Mouse (Mus musculus) intestine, postnatal 0 days (tissue): ENCODE measurements around the gene Cela3a. TPM values are rescaled to one million over a fixed set of nuclear protein-coding genes. Genes with fewer than 3 reads are reported as not detected.

ENCODE experiments used
- ATAC-seq: fragments of 200-750 bp; cut with Nextera tagmentation; 2 replicates; pipeline ENCODE4 v1.8.0; 2017; ENCODE audit warnings: mild to moderate bottlenecking, moderate TSS enrichment, moderate library complexity
- H3K27ac ChIP-seq: fragments of 300-500 bp; sonication (generic); 2 replicates; pipeline ENCODE4 v1.5.1; 2014; ENCODE audit warnings: mild to moderate bottlenecking, low read depth, low read length, moderate library complexity
- H3K27me3 ChIP-seq: fragments of 300-500 bp; sonication (generic); replicated peaks from 2 replicates; pipeline ENCODE4 v1.6.1; 2014; ENCODE audit warnings: low read length, mixed read lengths; ENCODE audit not compliant: control insufficient read depth, insufficient read depth
- H3K36me3 ChIP-seq: fragments of 300-500 bp; sonication (generic); 2 replicates; pipeline ENCODE4 v1.6.1; 2014; ENCODE audit warnings: mild to moderate bottlenecking, moderate library complexity; ENCODE audit not compliant: control insufficient read depth, insufficient read depth
- H3K4me1 ChIP-seq: fragments of 300-500 bp; sonication (generic); replicated peaks from 2 replicates; pipeline ENCODE4 v1.6.1; 2014; ENCODE audit warnings: antibody characterized with exemption, low read length, mixed read lengths; ENCODE audit not compliant: control insufficient read depth, insufficient read depth
- H3K4me2 ChIP-seq: fragments of 300-500 bp; sonication (generic); replicated peaks from 2 replicates; pipeline ENCODE4 v1.6.1; 2014; ENCODE audit warnings: low read depth, mild to moderate bottlenecking, moderate library complexity
- H3K4me3 ChIP-seq: fragments of 300-500 bp; sonication (generic); 2 replicates; pipeline ENCODE4 v1.5.1; 2014; ENCODE audit warnings: low read depth, low read length
- H3K9ac ChIP-seq: fragments of 300-500 bp; sonication (generic); 2 replicates; pipeline ENCODE4 v1.6.1; 2014; ENCODE audit warnings: mild to moderate bottlenecking, low read depth, low read length
- H3K9me3 ChIP-seq: fragments of 300-500 bp; sonication (generic); 2 replicates; pipeline ENCODE4 v1.6.1; 2016; ENCODE audit warnings: mixed run types; ENCODE audit not compliant: control insufficient read depth
- CTCF ChIP-seq: sonication (generic); IDR thresholded peaks from 2 replicates; pipeline ENCODE4 v1.5.1; 2016; ENCODE audit warnings: low read depth, mild to moderate bottlenecking, control low read depth, antibody characterized with exemption, moderate library complexity
- WGBS: fragments of 180-500 bp; shearing (Covaris S2); extraction: QIAGEN DNeasy Blood & Tissue Kit; methylation state at CpG from one replicate; pipeline ENCODE4 v1.1.7; 2014; 5-methylcytosine and 5-hydroxymethylcytosine counted together
- polyA plus RNA-seq: library from polyadenylated mRNA; unstranded; fragments of >200 nt; fragmentation: Nextera tagmentation; extraction: Ambion mirVana; gene quantifications from 2 replicates; pipeline ENCODE4 v1.2.1, GENCODE M21; 2015

The Cela3a gene
- polyA plus RNA-seq, 1 experiment from 2014 or later, result not detected

GRCm38 (mm10) chr4:137387482-137388058, 22.0 kb downstream of the Cela3a start:
- ATAC-seq, result no peak
- WGBS, result under 1% methylated on average over 20 of the region's 20 CpGs

GRCm38 (mm10) chr4:137380702-137381605, 28.6 kb downstream of the Cela3a start:
- H3K4me2 ChIP-seq, result peak overlapping the region; percentile 50
- WGBS, result 24% methylated on average over 15 of the region's 16 CpGs

More at GRCm38 (mm10) chr4:137387482-137388058, 22.0 kb downstream of the Cela3a start:
- H3K27me3 ChIP-seq, result no peaks in the 10 kb centered on the region
- peak overlapping the region; percentile 57 for H3K9ac ChIP-seq
- H3K4me2 ChIP-seq, result peak overlapping the region; percentile 74
- H3K9me3 ChIP-seq, result no peaks in the 10 kb centered on the region
- H3K4me1 ChIP-seq, result no peaks in the 10 kb centered on the region
- no peaks in the 10 kb centered on the region for H3K36me3 ChIP-seq
- no peak for TF ChIP-seq CTCF
- H3K27ac ChIP-seq, result peak overlapping the region; percentile 97
- peak overlapping the region; percentile 52 for H3K4me3 ChIP-seq

DNA sequence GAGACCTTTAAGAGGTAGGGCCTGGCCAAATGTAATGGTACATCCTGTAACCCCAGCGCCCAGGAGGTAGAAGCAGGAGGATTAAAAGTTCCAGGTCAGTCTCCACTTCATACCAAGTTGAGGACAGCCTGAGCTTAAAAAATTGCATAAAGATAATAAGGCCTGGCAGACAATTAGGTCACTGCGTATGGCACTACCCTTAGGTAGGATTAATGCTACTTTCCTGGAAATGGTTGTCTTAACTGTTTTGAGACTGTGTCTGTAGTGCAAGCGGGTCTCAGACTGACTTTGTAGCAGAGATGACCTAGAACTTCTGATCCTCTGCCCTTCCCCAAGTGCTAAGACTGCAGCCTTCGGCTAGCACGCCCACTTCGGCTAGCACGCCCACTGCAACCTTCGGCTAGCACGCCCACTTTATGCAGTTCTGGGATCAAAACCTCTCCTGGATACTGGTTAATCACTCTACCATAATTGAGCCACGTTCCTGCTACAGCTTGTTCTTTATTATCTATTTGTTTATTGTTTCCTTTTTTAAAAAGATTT, 29.8 kb downstream of the Cela3a start:
- Histone ChIP-seq H3K4me2 (no peak overlapping the region), H3K27ac (no peak overlapping the region), H3K4me1 (no peaks in the 10 kb centered on the region), H3K4me3 (no peak overlapping the region), H3K9ac (no peak overlapping the region), H3K27me3 (no peaks in the 10 kb centered on the region), H3K36me3 (no peaks in the 10 kb centered on the region), H3K9me3 (no peaks in the 10 kb centered on the region)
- no peak for ATAC-seq
- whole genome bisulfite sequencing, result 66% methylated on average over 10 of the region's 10 CpGs
- TF ChIP-seq CTCF, result no peak

More at GRCm38 (mm10) chr4:137380702-137381605, 28.6 kb downstream of the Cela3a start:
- TF ChIP-seq CTCF, result no peak
- H3K4me1 ChIP-seq, result no peaks in the 10 kb centered on the region
- H3K9me3 ChIP-seq, result no peaks in the 10 kb centered on the region
- peak overlapping the region; percentile 82 for H3K27ac ChIP-seq
- no peak overlapping the region for H3K9ac ChIP-seq
- H3K27me3 ChIP-seq, result no peaks in the 10 kb centered on the region
- no peaks in the 10 kb centered on the region for H3K36me3 ChIP-seq
- H3K4me3 ChIP-seq, result 0 out of 2 replicates have a peak overlapping the region, but pooled peaks have one; percentile 1
- peak; percentile 89 for ATAC-seq

DNA sequence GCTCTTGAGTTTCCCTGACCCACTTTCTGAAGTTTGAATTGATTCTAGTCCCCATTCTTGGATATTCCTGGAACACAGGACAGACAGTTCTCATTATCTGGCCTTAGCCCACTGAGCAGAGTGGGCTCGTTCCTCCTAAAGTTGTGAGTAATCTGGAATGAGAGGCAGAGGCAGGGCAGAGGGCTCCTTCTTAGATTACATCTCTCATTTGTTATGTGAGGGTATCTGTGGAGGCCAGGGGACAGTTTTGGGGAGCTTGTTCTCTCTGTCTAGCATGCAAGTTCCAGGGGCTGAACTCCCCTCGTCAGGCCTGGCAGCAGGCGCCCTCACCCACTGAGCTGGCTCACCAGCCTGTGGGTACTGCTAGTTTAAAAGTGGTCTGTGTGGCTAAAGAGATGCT, 30.5 kb downstream of the Cela3a start:
- Histone ChIP-seq H3K9me3 (no peaks in the 10 kb centered on the region), H3K9ac (no peak overlapping the region), H3K36me3 (no peaks in the 10 kb centered on the region), H3K4me3 (no peak overlapping the region), H3K27ac (no peak overlapping the region), H3K4me1 (peaks cover 2% of the 10 kb centered on the region; the same call in 1 of the 2 replicates), H3K4me2 (no peak overlapping the region), H3K27me3 (no peaks in the 10 kb centered on the region)
- WGBS, result 86% methylated on average over 3 of the region's 3 CpGs
- ATAC-seq, result no peak
- TF ChIP-seq CTCF, result no peak

- H3K4me3 ChIP-seq, result no peak overlapping the region
- H3K27me3 ChIP-seq, result no peaks in the 10 kb centered on the region
- H3K4me1 ChIP-seq, result peaks cover 3% of the 10 kb centered on the region; the same call in 1 of the 2 replicates
- no peak for ATAC-seq
- H3K27ac ChIP-seq, result no peak overlapping the region
- no peak for TF ChIP-seq CTCF
- H3K4me2 ChIP-seq, result no peak overlapping the region
- WGBS, result 76% methylated on average over 4 of the region's 4 CpGs
- no peaks in the 10 kb centered on the region for H3K36me3 ChIP-seq
- H3K9me3 ChIP-seq, result no peaks in the 10 kb centered on the region
- no peak overlapping the region for H3K9ac ChIP-seq
Measured at GRCm38 (mm10) chr4:137377526-137378304, 31.9 kb downstream of the Cela3a start.
